Mouse (Mus musculus) hindbrain, embryonic 14.5 days (tissue): ENCODE measurements at regions not wholly inside any gene's neighbourhood (a gene's known extent, or its start where the extent isn't known, plus 50 kb on each side); places are given as distances from the start of the nearest gene placed in this dataset.
A peak's percentile ranks its signal among the peaks of the same experiment; 100 is the strongest.

ENCODE experiments used
- ATAC-seq: fragments of 200-750 bp; cut with Nextera tagmentation; 2 replicates; pipeline ENCODE4 v1.8.0; 2017; ENCODE audit warnings: moderate number of reproducible peaks, mild to moderate bottlenecking, moderate TSS enrichment, moderate library complexity; ENCODE audit not compliant: low FRiP score
- DNase-seq: peaks from one replicate; pipeline ENCODE4 v3.0.0-alpha.2; 2015; ENCODE audit warnings: low spot score
- H3K27ac ChIP-seq: fragments of 300-500 bp; sonication (generic); 2 replicates; pipeline ENCODE4 v1.5.1; 2014; ENCODE audit warnings: mild to moderate bottlenecking, moderate library complexity
- H3K27me3 ChIP-seq: fragments of 300-500 bp; sonication (generic); 2 replicates; pipeline ENCODE4 v1.6.1; 2014; ENCODE audit warnings: mild to moderate bottlenecking, low read length, mixed read lengths; ENCODE audit not compliant: control insufficient read depth, insufficient read depth
- H3K36me3 ChIP-seq: fragments of 300-500 bp; sonication (generic); replicated peaks from 2 replicates; pipeline ENCODE4 v1.6.1; 2014; ENCODE audit not compliant: control insufficient read depth, insufficient read depth
- H3K4me1 ChIP-seq: fragments of 300-500 bp; sonication (generic); replicated peaks from 2 replicates; pipeline ENCODE4 v1.6.1; 2014; ENCODE audit warnings: antibody characterized with exemption, low read length, mixed read lengths; ENCODE audit not compliant: control insufficient read depth, insufficient read depth
- H3K4me2 ChIP-seq: fragments of 300-500 bp; sonication (generic); replicated peaks from 2 replicates; pipeline ENCODE4 v1.6.1; 2014; ENCODE audit warnings: mild to moderate bottlenecking, moderate library complexity
- H3K4me3 ChIP-seq: fragments of 300-500 bp; sonication (generic); replicated peaks from 2 replicates; pipeline ENCODE4 v1.5.1; 2014; ENCODE audit warnings: mild to moderate bottlenecking, low read length
- H3K9ac ChIP-seq: fragments of 300-500 bp; sonication (generic); 2 replicates; pipeline ENCODE4 v1.6.1; 2014
- H3K9me3 ChIP-seq: fragments of 300-500 bp; sonication (generic); 2 replicates; pipeline ENCODE4 v1.6.1; 2016; ENCODE audit warnings: low read length; ENCODE audit not compliant: control insufficient read depth
- WGBS: fragments of 180-500 bp; shearing (Covaris S2); extraction: QIAGEN DNeasy Blood & Tissue Kit; methylation state at CpG from one replicate; pipeline ENCODE4 v1.1.7; 2014; 5-methylcytosine and 5-hydroxymethylcytosine counted together

DNA sequence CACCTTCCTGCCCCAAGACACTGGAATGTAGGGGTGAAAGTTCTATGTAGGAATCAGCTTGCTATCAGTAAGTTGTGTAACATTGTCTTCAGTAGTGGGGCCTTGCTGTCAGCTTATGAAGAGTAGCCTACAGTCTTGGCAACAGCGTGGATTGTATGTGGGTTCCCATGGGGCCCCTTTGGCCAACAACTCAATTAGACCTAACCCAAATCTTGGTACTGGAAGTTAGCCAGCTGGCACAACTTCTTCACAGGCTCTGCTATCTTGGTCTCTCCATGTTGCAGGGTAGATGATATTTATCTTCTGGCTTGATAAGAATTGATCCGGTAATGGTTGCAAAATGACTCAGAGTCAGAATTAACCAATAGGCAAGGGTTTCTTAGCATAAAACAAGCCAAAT is 244.2 kb upstream of the Msx2 start:
- Histone ChIP-seq H3K27ac (no peak overlapping the region), H3K27me3 (no peaks in the 10 kb centered on the region), H3K4me3 (no peak overlapping the region), H3K36me3 (no peaks in the 10 kb centered on the region), H3K4me1 (no peaks in the 10 kb centered on the region), H3K9me3 (no peaks in the 10 kb centered on the region), H3K9ac (no peak overlapping the region), H3K4me2 (no peak overlapping the region)
- WGBS, result 84% methylated on average over 2 of the region's 2 CpGs
- ATAC-seq (no peak), DNase-seq (no peak)

DNA sequence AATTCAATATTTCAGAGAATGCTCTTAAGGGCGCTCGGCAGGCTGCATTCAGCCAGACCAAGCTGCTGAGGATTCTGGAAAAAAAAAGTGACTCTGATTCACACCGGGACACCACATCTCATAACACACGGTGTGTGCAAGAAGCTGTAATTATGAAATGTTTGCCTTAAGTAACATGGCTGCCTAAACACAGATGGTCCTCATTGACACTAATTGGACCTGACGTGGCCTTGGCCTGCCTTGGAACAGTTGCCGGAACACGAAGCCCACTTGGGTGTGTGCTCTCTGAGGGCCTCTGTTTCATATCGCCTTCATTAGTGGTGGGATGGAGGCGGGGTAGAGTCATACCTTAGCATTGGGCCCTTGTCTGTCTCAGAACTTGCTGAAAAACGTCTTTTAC is 236.2 kb upstream of the Msx2 start:
- WGBS, result 72% methylated on average over 10 of the region's 10 CpGs
- ATAC-seq (no peak), DNase-seq (no peak)

DNA sequence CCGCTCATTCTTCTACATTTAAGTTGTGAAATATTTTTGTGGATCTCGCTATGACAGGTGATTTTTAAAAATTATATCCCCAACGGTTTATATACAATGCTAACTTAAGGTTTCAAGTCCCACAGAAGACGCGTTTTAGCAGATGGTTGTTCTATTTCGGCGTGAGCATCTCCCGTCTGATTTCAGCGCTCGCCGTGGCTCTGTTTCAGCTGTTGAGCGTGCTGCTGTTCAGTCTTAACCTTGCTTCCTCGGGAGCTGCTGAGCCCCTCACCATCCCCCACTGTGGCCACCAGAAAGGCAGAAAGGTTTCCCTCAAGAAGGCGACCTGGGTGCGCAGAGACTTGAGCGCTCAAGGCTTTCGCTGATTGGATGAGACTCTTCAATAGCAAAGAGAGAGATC is 234.7 kb upstream of the Msx2 start:
- Histone ChIP-seq H3K36me3 (no peaks in the 10 kb centered on the region), H3K4me2 (no peak overlapping the region), H3K4me3 (no peak overlapping the region), H3K4me1 (no peaks in the 10 kb centered on the region), H3K27ac (no peak overlapping the region), H3K9ac (no peak overlapping the region), H3K27me3 (no peaks in the 10 kb centered on the region), H3K9me3 (no peaks in the 10 kb centered on the region)
- no peak for ATAC-seq
- 86% methylated on average over 17 of the region's 17 CpGs for WGBS
- no peak for DNase-seq

More for the DNA sequence above, 236.2 kb upstream of the Msx2 start:
- Histone ChIP-seq H3K9ac (no peak overlapping the region), H3K4me1 (no peaks in the 10 kb centered on the region), H3K9me3 (no peaks in the 10 kb centered on the region), H3K4me3 (no peak overlapping the region), H3K36me3 (no peaks in the 10 kb centered on the region), H3K4me2 (no peak overlapping the region), H3K27ac (no peak overlapping the region), H3K27me3 (no peaks in the 10 kb centered on the region)

DNA sequence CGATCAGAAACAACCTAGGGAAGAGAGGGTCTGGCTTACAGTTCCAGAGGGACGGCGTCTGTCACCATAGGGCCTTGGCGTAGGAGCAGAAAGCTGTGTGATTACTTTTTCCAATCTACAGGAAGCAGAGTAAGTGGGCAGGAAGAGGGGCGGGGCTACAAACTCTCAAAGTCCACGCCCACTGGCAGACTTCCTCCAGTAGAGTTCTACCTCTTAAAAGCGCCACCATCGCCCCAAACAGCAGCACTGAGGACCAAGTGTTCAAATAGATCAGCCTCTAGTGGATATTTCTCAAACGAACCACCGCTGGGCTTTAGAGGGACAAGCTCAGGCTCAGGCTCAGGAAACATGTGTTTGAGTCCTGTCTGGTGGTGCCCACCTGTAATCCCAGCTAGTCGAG is 231.2 kb upstream of the Msx2 start:
- no peaks in the 10 kb centered on the region for H3K9me3 ChIP-seq
- no peak overlapping the region for H3K27ac ChIP-seq
- H3K36me3 ChIP-seq, result no peaks in the 10 kb centered on the region
- no peaks in the 10 kb centered on the region for H3K4me1 ChIP-seq
- H3K9ac ChIP-seq, result no peak overlapping the region
- H3K27me3 ChIP-seq, result no peaks in the 10 kb centered on the region
- no peak for DNase-seq
- no peak for ATAC-seq
- H3K4me3 ChIP-seq, result no peak overlapping the region
- H3K4me2 ChIP-seq, result no peak overlapping the region
- 93% methylated on average over 11 of the region's 11 CpGs for WGBS

DNA sequence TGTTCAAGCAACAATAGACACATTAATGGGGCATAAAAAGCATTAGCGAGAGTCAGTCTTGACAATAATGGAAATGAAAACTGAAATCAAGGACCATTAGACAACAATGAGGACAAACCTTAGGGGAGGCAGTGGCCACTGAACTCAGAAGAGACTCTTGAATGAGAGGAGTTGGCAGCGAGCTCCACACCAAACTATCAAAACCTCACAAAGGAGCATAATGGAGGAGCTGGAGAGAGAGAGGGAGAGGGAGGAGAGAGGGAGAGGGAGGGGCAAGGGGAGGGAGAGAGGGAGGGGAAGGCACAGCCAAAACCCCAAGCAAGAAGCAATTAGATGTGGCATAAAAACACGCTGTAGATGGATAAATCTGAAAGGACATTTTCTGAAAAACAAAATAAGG is 227.4 kb upstream of the Msx2 start:
- no peak overlapping the region for H3K27ac ChIP-seq
- no peaks in the 10 kb centered on the region for H3K27me3 ChIP-seq
- WGBS, result 36% methylated on average over 3 of the region's 3 CpGs
- ATAC-seq, result no peak
- no peak overlapping the region for H3K4me3 ChIP-seq
- no peak overlapping the region for H3K4me2 ChIP-seq
- no peaks in the 10 kb centered on the region for H3K9me3 ChIP-seq
- DNase-seq, result no peak
- H3K36me3 ChIP-seq, result no peaks in the 10 kb centered on the region
- no peak overlapping the region for H3K9ac ChIP-seq
- H3K4me1 ChIP-seq, result peaks cover 3% of the 10 kb centered on the region; the same call in 1 of the 2 replicates

DNA sequence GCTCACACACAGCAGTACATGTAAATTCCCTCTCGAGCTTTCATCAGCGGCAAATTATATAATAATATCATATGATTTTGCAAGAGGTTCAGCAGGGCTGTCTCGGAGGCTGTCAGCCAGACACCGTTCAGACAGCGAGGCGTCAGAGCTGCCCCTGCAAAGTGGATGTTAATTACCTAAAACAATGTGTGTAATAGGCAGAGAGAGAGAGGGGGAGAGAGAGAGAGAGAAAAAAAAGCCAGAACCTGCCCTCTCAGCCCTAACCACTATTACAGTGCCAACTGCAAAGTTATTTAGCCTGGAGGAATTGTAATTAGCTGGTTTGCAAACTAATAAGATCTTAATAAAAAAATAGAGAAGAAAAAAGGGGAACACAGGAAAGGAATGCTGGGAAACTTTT is 225.1 kb upstream of the Msx2 start:
- Histone ChIP-seq H3K4me1 (peaks cover 3% of the 10 kb centered on the region; the same call in 1 of the 2 replicates), H3K27me3 (no peaks in the 10 kb centered on the region), H3K9me3 (no peaks in the 10 kb centered on the region), H3K9ac (no peak overlapping the region), H3K4me2 (no peak overlapping the region), H3K36me3 (no peaks in the 10 kb centered on the region), H3K4me3 (no peak overlapping the region), H3K27ac (peak overlapping the region; percentile 9; the same call in 1 of the 2 replicates)
- ATAC-seq (no peak), DNase-seq (no peak)
- WGBS, result 29% methylated on average over 6 of the region's 6 CpGs

DNA sequence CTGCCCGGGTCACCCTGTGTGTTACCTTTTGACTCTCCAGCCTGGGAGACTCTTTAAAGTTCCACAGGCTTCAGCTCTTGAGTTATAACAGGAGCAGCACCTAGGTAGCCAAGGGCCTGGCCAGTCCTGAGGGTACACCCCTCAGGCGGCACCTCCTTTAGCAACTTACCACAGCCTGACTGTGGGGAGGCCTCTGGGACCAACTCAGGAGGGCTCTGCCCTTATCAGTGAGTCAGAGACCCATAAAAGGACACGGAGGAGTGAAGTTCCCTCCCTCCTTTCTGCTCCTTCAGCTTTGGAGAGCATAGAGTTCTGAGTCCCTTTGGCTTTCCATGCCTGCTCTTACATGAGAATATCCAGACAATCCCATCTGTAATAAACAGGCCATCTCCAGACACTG is 222.5 kb upstream of the Msx2 start:
- no peak overlapping the region for H3K27ac ChIP-seq
- no peak for DNase-seq
- 58% methylated on average over 3 of the region's 3 CpGs for WGBS
- no peak overlapping the region for H3K4me2 ChIP-seq
- no peak overlapping the region for H3K9ac ChIP-seq
- H3K4me3 ChIP-seq, result no peak overlapping the region
- no peaks in the 10 kb centered on the region for H3K36me3 ChIP-seq
- no peak for ATAC-seq
- peaks cover 3% of the 10 kb centered on the region; the same call in 1 of the 2 replicates for H3K4me1 ChIP-seq
- H3K9me3 ChIP-seq, result no peaks in the 10 kb centered on the region
- H3K27me3 ChIP-seq, result no peaks in the 10 kb centered on the region; the same call in 1 of the 2 replicates

DNA sequence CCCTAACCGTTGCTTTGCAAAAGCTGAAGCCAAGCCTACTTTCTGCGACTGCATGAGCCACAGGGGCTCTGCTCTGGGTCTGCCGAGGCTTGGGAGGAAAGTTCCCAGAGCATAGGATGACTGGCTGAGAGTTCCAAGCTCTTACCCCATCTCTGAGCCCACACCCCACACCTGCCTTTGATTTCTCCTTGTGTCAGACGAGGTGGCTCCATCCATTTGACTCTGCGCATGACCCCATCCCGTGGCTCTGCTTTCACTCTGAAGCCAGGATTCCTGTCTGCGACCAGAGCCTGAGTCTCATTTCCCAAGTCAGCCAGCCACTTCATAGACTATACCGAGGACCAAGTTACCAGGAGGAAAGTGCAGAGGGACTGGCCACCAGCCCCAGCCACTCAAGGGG is 216.1 kb upstream of the Msx2 start:
- Histone ChIP-seq H3K4me1 (no peaks in the 10 kb centered on the region), H3K4me2 (peak overlapping the region; percentile 21; the same call in 1 of the 2 replicates), H3K4me3 (no peak overlapping the region), H3K9ac (no peak overlapping the region), H3K9me3 (no peaks in the 10 kb centered on the region), H3K36me3 (no peaks in the 10 kb centered on the region), H3K27ac (no peak overlapping the region), H3K27me3 (no peaks in the 10 kb centered on the region; the same call in 1 of the 2 replicates)
- whole genome bisulfite sequencing, result 54% methylated on average over 8 of the region's 8 CpGs
- no peak for DNase-seq
- ATAC-seq, result no peak

DNA sequence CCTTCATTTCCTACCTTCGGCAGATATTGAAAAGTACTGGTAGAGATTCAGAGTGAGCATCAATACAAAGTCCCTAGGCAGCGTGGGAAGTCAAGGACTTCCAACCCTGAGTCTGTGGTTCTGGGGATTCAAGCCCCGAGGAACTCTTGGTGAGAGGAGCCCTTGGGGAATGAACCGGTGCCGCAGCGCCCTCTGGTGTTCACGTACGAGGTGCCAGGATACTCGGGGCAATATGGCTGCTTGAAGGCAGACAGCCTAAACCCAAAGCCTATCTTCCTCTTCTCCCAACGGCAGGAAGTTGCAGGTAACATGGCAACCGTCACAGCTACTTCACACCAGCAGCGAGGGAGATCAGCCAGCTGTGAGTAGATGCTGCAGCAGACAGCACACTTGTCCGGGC is 215.6 kb upstream of the Msx2 start:
- 9% methylated on average over 13 of the region's 13 CpGs for WGBS

DNA sequence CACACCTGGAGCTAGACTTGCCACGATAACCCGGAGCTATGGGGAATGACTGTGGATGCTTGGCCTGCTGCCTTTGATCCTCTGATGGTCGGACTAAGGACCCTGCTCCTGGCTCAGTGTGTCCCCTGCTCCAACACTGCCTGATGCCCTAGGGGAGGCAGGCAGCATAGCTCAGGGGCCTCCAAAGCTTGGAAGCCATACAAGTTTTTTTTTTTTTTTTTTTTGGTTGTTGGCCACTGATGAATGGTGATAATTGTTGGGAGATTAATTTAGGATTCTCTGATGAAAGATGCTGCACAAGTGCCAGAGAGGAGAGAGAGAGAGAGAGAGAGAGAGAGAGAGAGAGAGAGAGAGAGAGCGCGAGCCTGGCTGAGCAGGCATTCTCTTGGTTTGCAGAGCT is 211.6 kb upstream of the Msx2 start:
- Histone ChIP-seq H3K4me2 (no peak overlapping the region), H3K9me3 (no peaks in the 10 kb centered on the region), H3K4me1 (no peaks in the 10 kb centered on the region), H3K27ac (no peak overlapping the region), H3K27me3 (no peaks in the 10 kb centered on the region), H3K9ac (no peak overlapping the region), H3K4me3 (no peak overlapping the region), H3K36me3 (no peaks in the 10 kb centered on the region)
- 63% methylated on average over 5 of the region's 5 CpGs for WGBS
- DNase-seq (no peak), ATAC-seq (no peak)

More for the DNA sequence above, 215.6 kb upstream of the Msx2 start:
- H3K9me3 ChIP-seq, result no peaks in the 10 kb centered on the region
- no peak overlapping the region for H3K9ac ChIP-seq
- no peaks in the 10 kb centered on the region for H3K36me3 ChIP-seq
- no peaks in the 10 kb centered on the region for H3K4me1 ChIP-seq
- H3K27ac ChIP-seq, result no peak overlapping the region
- H3K4me2 ChIP-seq, result peak overlapping the region; percentile 21; the same call in 1 of the 2 replicates
- H3K4me3 ChIP-seq, result no peak overlapping the region
- DNase-seq, result peak; percentile 88
- ATAC-seq, result no peak; the same call in 1 of the 2 replicates
- no peaks in the 10 kb centered on the region; the same call in 1 of the 2 replicates for H3K27me3 ChIP-seq
